Mouse (Mus musculus) cerebellum, adult (tissue): ENCODE data around the gene Gabra3.

Experiments
- ATAC-seq: cut with Nextera tagmentation; 2 replicates; pipeline ENCODE4 v1.9.2; 2017; ENCODE audit warnings: mild to moderate bottlenecking, moderate library complexity, mixed read lengths; ENCODE audit not compliant: insufficient number of reproducible peaks, low FRiP score, low TSS enrichment

The Gabra3 gene

GRCm38 (mm10) chrX:72656230-72656898 is at the start of gene Gabra3:
Gene Gabra3 (minus strand): TSS chrX:72656848.
- ATAC-seq = no peak

- no peak for ATAC-seq
Observed at GRCm38 (mm10) chrX:72655789-72656188, 859 bp downstream of the Gabra3 start.

DNA sequence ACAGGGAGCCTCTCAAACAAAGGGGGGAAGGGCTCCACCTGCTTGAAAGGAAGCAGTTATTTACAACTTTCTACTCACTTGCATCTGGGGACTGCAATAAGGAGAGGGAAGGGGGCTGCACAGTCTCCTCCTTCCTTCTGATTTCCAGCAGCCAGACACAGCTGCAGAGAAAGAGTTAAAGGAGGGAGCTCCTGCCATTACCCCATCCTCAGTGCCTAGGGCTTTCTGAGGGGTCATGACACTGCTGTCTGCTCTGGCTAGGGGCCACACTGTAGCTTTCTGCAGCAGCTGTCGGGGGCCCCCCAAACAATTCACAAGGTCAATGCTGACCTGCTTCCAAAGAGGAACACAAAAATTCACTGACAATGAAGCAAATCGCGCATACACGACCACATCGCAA is 1.3 kb downstream of the Gabra3 start:
- ATAC-seq = no peak

DNA sequence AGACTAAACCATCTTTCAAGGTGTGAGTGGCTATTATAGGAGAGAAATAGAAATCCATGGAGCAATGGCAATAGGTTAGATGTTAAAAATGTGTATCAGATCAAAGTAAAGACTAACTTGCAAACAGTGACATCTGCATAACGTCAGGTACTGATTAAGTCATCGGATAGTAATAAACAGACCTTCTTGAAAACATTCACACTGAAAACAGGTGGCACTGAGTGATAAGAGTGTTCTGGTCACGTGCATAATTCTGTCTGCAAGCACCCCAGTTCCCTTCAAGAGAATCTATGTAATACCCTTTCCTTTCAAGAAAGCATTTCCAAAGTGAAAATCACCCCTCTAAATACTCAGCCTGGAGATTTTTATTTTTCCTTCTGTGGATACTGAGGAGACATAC is 6.0 kb downstream of the Gabra3 start:
- ATAC-seq = no peak

DNA sequence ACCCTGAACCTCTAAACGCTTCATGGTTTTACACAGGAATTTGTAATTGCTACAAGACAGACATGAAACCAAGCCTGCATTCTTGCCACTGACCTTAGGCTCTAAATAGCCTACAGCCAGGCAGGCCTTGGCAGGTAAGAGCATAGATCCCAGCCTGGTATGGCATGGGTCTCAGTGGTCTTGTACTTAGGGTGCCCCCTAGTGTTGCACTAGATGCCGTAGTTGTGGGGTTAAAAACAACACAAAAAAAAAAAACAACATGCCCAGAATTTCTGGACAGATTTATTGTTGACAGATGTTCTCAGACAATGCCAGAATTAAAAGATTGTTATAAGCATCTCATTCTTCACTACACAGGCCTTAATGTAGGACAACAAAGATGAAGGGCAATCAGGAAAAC is 12.0 kb downstream of the Gabra3 start:
- no peak for ATAC-seq

DNA sequence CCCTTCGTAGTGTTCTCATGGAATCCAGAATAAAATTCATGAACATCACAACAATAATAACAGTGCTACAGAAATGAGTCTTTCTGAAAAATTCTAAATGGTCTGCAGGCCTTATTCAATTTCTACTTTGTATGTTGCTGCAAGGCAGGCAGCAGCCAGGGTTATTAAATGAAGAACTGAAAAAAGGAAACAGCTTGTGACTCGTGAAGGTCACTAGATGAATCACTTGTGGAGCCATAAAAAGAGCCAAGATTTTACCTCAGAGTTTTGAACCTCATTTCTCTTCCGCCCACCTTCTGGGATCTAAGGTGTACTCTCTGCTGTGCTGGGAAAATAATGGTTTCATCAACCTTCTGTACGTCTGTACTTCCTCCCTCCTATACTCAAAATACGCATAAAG is 159.4 kb downstream of the Gabra3 start:
- ATAC-seq = no peak

- ATAC-seq = no peak
Observed at GRCm38 (mm10) chrX:72489806-72490205, 166.8 kb downstream of the Gabra3 start.

DNA sequence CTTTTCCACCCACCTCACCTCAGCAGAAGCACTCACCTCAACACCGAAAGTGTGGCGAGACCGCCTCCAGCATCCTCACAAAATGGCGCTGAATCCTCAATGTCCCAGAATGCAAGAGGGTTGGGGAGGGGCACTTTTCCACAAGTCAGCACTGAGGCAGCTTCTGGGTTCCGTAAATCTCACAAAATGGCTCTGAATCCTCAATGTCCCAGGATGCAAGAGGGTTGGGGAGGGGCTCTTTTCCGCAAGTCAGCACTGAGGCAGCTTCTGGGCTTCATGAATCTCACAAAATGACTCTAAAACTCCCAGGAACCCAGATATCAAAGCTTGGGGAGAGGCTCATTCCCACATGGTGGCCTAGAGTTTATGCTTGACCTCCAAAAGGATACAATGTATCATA is 269.9 kb downstream of the Gabra3 start, which contains the start of gene Magea10:
TSS of gene Magea10 (minus strand) at position 101 of the 400 bp plus-strand sequence.
- ATAC-seq = no peak
